Mouse (Mus musculus) bone marrow macrophage, adult 2 months (primary cell): Measurements from ENCODE around the gene Mrps26. TPM values are rescaled to one million over a fixed set of nuclear protein-coding genes. Genes with fewer than 3 reads are reported as not detected.
A peak's percentile ranks its signal among the peaks of the same experiment; 100 is the strongest.

Experiments used
- H3K27ac ChIP-seq: 2 replicates; pipeline ENCODE4 v1.5.1; 2012; ENCODE audit warnings: low read depth, low read length; ENCODE audit not compliant: insufficient read depth
- H3K4me1 ChIP-seq: 2 replicates; pipeline ENCODE4 v1.6.1; 2012; ENCODE audit warnings: low read length; ENCODE audit not compliant: control insufficient read depth, insufficient read depth
- H3K4me3 ChIP-seq: 2 replicates; pipeline ENCODE4 v1.5.1; 2012; ENCODE audit warnings: mild to moderate bottlenecking, low read length, moderate library complexity; ENCODE audit not compliant: insufficient read depth
- CTCF ChIP-seq: IDR thresholded peaks from 2 replicates; pipeline ENCODE4 v1.5.1; 2012; ENCODE audit warnings: low read depth, mild to moderate bottlenecking, low read length, moderate library complexity
- POLR2A ChIP-seq: IDR thresholded peaks from 2 replicates; pipeline ENCODE4 v1.6.1; 2012; ENCODE audit warnings: mild to moderate bottlenecking, low read depth, low read length, borderline replicate concordance
- polyA plus RNA-seq: library from polyadenylated mRNA; stranded (reverse); fragments of >200 nt; gene quantifications from 2 replicates; pipeline ENCODE4 v1.2.4, GENCODE M21; 2012; ENCODE audit not compliant: missing spikeins, insufficient read depth, insufficient read length

Gene Mrps26
- polyA plus RNA-seq, 1 experiment, result 28.3 TPM

GRCm38 (mm10) chr2:130586016-130586415, 22.5 kb downstream of the Mrps26 start:
- TF ChIP-seq POLR2A (no peak), CTCF (no peak)
- Histone ChIP-seq H3K4me1 (peaks cover 9% of the 10 kb centered on the region), H3K4me3 (no peak overlapping the region), H3K27ac (no peak overlapping the region)

- H3K4me1 ChIP-seq, result peaks cover 7% of the 10 kb centered on the region
- no peak overlapping the region for H3K27ac ChIP-seq
- no peak overlapping the region for H3K4me3 ChIP-seq
- TF ChIP-seq POLR2A, result no peak
- no peak for TF ChIP-seq CTCF
Observed at GRCm38 (mm10) chr2:130588373-130588772, 24.8 kb downstream of the Mrps26 start.

- Histone ChIP-seq H3K4me1 (no peaks in the 10 kb centered on the region), H3K4me3 (no peak overlapping the region), H3K27ac (no peak overlapping the region)
- TF ChIP-seq CTCF (no peak), POLR2A (no peak)
Observed at GRCm38 (mm10) chr2:130589157-130589556, 25.6 kb downstream of the Mrps26 start.

DNA sequence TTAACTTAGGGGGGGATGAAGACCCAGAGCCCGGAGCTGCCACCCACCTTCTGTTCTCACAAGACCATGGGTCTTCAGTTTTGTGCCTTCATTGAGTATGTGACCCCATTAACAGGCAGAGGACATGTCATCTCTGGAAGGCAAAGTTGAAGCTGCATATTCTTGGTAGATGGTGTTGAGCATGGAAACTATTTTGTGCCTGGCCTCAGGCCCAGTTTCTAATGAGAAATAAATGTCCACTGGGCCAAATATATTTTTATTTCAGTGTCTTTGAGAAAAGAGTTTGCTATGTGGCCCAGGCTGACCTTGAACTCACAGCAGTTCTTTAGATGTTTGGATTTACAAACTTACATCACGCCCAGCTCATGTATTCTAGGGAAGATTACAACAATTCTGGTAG, 26.2 kb downstream of the Mrps26 start:
- no peak for TF ChIP-seq POLR2A
- TF ChIP-seq CTCF, result no peak
- no peak overlapping the region for H3K4me3 ChIP-seq
- no peaks in the 10 kb centered on the region for H3K4me1 ChIP-seq
- H3K27ac ChIP-seq, result no peak overlapping the region

GRCm38 (mm10) chr2:130591016-130591415, 27.5 kb downstream of the Mrps26 start:
- no peak overlapping the region for H3K4me3 ChIP-seq
- no peak overlapping the region for H3K27ac ChIP-seq
- no peaks in the 10 kb centered on the region for H3K4me1 ChIP-seq
- no peak for TF ChIP-seq POLR2A
- no peak for TF ChIP-seq CTCF

GRCm38 (mm10) chr2:130595596-130595995, 32.1 kb downstream of the Mrps26 start:
- no peak overlapping the region for H3K27ac ChIP-seq
- H3K4me1 ChIP-seq, result 0 out of 2 replicates have a peak, but pooled peaks cover 2% of the 10 kb centered on the region
- no peak overlapping the region for H3K4me3 ChIP-seq
- no peak for TF ChIP-seq CTCF
- no peak for TF ChIP-seq POLR2A

DNA sequence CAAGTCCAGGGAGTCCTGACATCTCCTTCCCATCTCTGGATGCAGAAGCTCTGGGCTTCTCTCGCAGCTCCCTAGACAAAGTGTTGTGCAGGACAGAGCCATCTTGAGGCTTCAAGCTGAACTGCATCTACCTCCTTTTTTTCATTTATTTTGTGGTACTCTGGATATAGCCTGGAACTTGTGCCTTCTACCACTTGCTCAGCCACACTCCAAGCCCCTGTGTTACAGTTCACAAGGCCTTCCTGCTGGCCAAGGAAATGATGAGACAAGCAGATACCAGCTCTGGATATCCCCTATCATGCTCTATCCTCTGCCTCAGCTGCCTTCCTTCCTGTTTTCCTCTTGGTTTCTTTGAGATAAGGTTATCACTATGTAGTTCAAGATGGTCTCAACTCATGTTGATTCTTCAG, 34.1 kb downstream of the Mrps26 start:
- Histone ChIP-seq H3K4me3 (no peak overlapping the region), H3K4me1 (0 out of 2 replicates have a peak, but pooled peaks cover 2% of the 10 kb centered on the region), H3K27ac (no peak overlapping the region)
- TF ChIP-seq POLR2A, result no peak
- TF ChIP-seq CTCF, result peak; percentile 55

GRCm38 (mm10) chr2:130598399-130598798, 34.9 kb downstream of the Mrps26 start:
- Histone ChIP-seq H3K27ac (no peak overlapping the region), H3K4me3 (no peak overlapping the region), H3K4me1 (0 out of 2 replicates have a peak, but pooled peaks cover 2% of the 10 kb centered on the region)
- TF ChIP-seq CTCF (no peak), POLR2A (no peak)

DNA sequence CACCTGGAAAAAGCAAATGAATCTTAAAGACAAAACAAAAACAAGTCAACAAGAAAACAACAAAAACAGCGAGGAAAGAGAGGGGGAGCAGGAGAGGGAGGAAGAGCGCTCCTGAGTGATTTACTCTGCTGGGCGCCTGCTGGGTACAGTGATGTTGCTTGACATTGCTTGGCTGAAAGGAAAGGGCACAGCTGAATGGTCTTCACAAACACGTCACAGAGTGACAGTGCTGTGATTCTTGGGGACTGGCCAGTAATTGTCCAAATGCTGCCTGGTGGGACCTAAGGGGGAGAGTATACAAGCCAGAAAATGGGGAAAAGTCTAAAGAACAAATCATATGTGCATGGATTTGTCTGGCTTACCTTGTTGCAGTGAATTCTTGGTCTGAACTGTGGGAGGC, 38.7 kb downstream of the Mrps26 start:
- Histone ChIP-seq H3K4me1 (0 out of 2 replicates have a peak, but pooled peaks cover 2% of the 10 kb centered on the region), H3K4me3 (no peak overlapping the region), H3K27ac (no peak overlapping the region)
- TF ChIP-seq POLR2A (no peak), CTCF (no peak)

DNA sequence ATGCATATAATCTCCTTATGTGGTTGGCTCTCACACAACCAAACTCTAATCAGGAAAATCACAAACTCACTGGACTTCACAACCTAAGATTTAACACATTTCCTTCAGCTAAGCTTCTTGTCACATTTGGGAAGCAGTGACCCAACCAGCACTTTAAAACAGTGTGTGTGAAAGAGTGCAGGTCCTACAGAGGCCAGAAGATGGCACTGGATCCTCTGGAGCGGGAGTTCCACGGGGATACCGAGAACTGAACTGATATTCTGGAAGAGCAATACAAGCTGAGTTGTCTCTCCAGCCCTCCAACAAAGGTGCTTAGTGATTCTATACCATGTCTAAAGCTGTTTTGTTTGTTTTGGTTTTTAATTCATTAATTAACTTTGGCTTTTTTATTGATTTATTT, 49.5 kb downstream of the Mrps26 start:
- Histone ChIP-seq H3K27ac (no peak overlapping the region), H3K4me3 (no peak overlapping the region), H3K4me1 (no peaks in the 10 kb centered on the region)
- TF ChIP-seq CTCF (peak; percentile 34; the same call in 1 of the 2 replicates), POLR2A (no peak)

Other genes with a start within 250 kb of the Mrps26 start
- gene Cpxm1, start 166.2 kb upstream of the Mrps26 start, polyA plus RNA-seq, result 0.33 TPM in 1 of 2 replicates, not detected in the other
- not detected in 2 replicates for gene Gm28372, start 158.5 kb upstream of the Mrps26 start, polyA plus RNA-seq
- not detected in 2 replicates for gene 1700020A23Rik, start 158.5 kb upstream of the Mrps26 start, polyA plus RNA-seq
- not detected in 2 replicates for gene Tmem239, start 157.3 kb upstream of the Mrps26 start, polyA plus RNA-seq
- gene Vps16, start 139.4 kb upstream of the Mrps26 start, polyA plus RNA-seq, result 121 and 124 TPM in 2 replicates
- gene Pced1a, start 139.0 kb upstream of the Mrps26 start, polyA plus RNA-seq, result 14.1 and 15.7 TPM in 2 replicates
- gene Ptpra, start 113.5 kb upstream of the Mrps26 start, polyA plus RNA-seq, result 195 and 229 TPM in 2 replicates
- not detected in 2 replicates for gene Oxt, start 12.4 kb downstream of the Mrps26 start, polyA plus RNA-seq
- gene Avp, start 18.8 kb downstream of the Mrps26 start, polyA plus RNA-seq, result not detected in 2 replicates
- gene Fastkd5, start 66.3 kb downstream of the Mrps26 start, polyA plus RNA-seq, result 4.4 and 6.1 TPM in 2 replicates
- 5.0 and 6.1 TPM in 2 replicates for gene Ubox5, start 66.3 kb downstream of the Mrps26 start, polyA plus RNA-seq
- gene Lzts3, start 79.1 kb downstream of the Mrps26 start, polyA plus RNA-seq, result 2.8 and 3.3 TPM in 2 replicates
- gene Ddrgk1, start 100.9 kb downstream of the Mrps26 start, polyA plus RNA-seq, result 115 and 134 TPM in 2 replicates
- gene Itpa, start 103.9 kb downstream of the Mrps26 start, polyA plus RNA-seq, result 22.7 and 23.7 TPM in 2 replicates
- 0.34 and 0.65 TPM in 2 replicates for gene Slc4a11, start 133.8 kb downstream of the Mrps26 start, polyA plus RNA-seq